Mouse (Mus musculus): Measurements from ENCODE around the gene Klf1.
A peak's percentile ranks its signal among the peaks of the same experiment; 100 is the strongest.

Gene Klf1

DNA sequence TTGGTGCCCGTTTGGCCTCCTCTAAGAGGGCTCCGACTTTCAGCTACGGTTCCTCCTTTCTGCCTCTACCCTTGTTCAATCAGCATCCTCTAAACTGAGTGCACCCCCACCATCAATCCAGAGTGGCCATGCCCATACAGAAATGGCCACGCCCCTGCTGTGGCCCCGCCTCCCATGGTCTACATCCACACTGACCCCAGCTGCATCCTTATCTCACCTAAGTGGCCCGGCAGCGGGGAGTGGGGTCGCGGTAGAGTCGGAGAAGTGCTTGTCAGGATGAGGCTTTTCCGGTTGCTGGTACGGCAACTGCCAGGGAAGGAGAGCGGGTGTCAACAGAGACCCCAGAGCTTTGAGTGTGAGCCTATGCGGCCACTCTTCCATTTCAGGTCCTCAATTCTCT is 33.8 kb downstream of the Klf1 start:
- no peak for DNase-seq (ENCODE audit: low read depth, low spot score)

DNA sequence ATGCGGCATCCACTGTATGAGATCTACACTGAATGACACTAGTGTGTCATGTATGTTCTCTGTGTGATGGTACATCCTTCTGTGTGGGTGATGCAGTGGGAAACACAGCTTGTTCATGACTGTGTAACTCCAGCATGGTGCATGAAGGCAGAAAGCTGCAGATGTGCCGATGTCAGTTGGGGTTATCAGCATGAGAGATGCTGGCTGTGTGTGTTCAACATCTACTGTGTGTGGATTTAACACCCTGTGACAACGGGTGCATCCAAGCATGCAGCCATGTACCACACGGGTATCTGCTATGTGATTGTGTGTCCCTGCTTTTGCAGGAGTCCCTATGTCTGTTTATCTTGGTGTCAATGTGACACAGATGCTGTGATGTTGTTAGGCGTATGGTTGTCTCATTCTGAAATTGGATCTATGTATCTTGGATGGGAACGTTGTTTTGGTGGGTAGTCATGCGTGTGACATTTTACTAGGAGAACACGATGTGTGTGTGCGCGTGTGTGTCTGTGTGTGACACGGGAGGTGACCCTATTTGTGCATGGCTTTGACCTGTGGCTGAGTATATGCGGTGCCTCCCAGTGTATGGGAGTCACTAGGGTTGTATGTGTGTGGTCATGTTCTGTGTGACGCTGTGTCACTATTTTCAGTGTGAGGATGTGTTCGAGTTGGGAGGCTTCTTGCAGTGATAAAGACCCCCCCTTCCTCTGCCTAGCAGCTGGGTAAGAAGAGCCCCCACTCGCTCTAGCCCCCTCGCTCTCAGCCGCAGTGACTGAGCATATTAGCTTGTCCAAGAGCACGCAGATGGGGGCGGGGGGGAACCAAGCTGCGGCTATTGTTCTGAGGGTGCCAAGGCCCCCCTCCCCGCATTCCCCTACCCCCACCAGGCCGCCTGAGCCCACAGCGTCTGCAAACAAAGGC is 34.6 kb downstream of the Klf1 start:
- DNase-seq (ENCODE audit: low read depth, low spot score): no peak

DNA sequence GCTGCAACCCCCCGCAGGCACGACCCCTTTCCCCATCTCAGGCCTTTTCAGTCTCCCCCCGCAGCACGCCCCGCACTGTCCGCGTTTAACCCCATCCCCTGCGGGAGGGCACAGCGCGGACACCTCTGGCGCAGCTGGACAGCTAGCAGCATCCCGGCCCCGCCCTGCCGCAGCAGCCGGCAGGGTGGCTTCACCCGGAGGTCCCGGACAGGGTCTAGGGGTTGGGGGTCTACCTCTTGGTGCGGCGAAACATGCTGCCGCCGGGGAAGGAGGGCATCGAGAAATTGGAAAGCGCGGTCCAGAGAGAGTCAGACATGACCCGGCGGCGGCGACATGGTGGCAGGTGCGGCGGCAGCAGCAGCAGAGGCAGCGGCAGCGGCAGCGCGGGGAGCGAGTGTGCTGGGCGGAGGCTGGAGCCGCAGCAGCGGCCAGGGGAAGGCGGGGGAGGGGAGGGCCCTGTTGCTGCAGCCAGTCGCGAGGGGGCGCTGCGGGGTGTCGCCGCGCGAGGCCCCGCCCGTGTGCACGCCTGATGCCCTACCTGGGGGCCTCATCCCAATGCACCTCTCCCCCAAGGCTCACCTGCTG is 35.3 kb downstream of the Klf1 start, which contains the start of gene Mast1:
Gene Mast1 (minus strand): TSS at position 398 of the 585 bp plus-strand sequence.
- peak; percentile 73 for DNase-seq (ENCODE audit: low read depth, low spot score)

DNA sequence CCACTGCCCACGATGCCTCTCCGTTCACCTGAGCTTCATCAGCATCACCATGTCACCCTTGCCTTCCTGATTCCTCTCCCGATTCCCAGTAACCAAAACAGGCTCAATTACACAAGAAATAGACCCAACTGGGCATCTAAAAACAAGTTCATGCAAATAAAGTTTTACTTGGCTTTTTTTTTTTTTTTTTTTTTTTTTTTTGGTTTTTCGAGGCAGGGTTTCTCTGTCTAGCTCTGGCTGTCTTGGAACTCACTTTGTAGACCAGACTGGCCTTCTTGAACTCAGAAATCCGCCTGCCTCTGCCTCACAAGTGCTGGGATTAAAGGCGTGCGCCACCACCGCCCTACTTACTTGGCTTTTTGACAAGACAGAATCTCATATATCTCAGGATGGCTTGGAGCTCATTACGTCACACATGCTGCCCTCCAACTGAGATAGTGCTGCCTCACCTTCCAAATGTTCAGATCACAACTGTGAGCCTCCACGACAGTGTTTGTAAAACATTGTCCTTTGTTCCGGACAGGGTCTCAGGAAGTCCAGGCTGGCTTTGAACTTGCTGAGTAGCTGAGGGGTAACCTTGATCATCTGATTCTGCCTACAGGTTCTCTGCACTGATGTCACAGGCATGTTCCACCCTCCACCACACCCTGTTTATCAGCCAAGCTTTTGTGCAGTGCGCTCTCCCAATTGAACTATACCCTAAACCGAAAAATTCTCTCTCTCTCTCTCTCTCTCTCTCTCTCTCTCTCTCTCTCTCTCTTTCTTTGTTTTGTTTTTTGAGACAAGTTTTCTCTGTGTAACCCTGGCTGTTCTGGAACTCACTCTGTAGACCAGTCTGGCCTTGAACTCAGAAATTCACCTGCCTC is 36.1 kb downstream of the Klf1 start:
- DNase-seq (ENCODE audit: low read depth, low spot score): no peak

DNA sequence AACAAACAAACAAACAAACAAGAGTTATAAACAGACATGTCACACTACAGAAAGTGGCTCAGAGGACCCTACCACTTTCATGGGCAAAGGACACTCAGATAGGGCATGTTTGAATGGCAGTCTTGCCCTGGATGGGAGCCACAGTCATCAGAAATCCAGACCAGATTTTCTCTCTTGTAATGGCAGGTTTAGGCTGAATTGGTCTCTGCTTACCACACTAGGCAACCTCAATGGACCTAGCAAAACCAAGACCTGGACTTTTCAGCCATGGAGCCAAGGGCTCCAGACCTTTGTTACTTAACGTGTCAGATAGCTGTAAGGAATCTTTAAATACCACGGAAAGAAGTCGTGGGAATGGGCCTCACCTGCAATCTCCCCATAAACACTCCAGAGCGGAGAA is 42.0 kb downstream of the Klf1 start:
- no peak for DNase-seq (ENCODE audit: low read depth, low spot score)

DNA sequence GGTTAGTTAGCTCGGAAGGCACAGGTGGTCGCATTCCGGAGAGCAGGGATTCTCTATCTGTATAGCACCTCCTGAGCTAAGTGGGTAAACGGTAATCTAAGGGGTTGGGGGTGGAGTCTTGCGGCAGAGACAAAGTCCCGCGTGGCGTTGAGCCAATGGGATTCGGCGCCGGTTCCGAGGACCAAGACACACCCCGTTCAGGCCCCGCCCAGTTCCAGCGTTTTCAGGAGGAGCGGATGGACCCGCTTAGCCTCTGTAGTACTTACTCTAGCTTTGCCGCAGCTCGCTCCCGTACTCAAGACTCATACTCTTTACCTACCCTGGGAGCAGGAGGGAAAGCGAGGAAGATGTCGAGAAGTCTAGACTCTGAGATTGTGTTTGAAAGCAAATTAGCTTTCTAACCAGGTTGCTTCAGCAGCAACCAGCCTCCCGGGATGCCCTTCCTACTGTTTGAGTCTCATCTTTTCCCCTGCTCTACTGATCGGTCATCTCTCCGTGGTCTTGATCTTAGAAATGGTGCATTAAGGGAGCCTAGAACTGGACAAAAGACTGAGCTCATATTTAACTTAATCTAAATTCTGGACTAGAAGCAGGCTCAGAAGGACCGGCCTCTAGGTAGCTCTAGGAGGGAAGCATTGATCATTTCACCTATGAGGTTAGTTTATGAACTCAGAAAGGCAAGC is 42.9 kb downstream of the Klf1 start:
- DNase-seq (ENCODE audit: low read depth, low spot score): peak; percentile 68

DNA sequence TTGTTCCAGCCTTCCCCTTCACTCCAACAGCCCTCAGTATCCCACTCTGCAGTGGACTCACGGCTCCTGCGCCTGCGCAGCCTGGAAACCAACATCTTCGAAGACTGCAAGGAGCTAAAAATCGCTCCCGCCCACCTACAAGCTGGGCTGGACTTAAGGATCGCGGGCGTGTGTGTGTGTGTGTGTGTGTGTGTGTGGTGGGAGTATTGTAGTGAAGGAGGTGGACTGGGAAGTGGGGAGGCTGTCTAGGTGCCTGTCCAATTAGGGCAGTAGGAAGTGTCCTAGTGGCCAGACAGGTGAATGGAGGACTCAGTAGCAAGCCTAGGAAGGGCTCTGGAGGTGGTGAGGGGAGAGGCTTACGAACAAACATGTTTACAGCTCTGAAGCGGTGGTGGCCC is 43.5 kb downstream of the Klf1 start:
- DNase-seq (ENCODE audit: low read depth, low spot score): no peak

DNA sequence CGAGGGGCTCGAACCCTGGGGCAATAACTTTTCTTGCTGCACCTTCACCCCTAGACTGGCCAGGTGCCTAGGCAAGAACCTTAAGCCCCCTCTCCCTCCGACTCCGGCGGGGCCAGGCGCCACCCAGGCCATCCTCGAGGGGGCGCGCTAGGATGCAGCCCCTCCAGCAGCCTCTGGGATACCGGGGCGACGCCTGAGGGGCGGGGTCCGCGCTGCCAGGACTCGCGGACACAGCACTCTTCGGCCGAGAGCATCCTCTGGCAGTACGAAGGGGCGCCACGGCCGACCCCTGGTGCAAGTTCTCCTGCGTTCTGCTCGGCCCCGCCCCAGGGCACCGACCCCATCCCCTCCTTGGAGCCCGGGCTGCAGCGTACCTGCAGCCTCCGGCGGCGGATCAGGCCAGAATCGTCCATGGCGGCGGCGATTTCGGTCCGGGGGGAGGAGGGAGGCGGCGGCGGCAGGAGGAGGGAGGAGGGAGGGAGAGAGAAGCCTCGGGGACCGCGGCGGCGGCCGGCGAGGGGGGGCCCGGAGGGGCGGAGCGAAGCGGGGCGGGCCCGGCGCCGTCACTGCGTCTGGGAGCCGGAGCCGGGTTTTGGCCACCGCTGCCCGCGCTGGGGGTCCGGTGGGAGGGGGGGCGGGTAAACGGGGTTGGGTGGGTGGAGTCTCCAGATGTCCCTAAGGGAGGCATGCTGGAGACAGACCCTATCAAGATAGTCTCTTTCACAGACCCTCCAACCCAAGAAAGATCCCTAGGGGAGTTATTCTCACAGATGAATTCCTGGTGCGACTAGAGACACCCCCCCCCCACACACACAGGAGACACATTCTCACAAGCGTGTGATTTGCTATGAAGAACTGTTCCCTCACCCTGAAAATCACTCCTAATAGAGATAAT is 44.2 kb downstream of the Klf1 start:
- no peak for DNase-seq (ENCODE audit: low read depth, low spot score)

DNA sequence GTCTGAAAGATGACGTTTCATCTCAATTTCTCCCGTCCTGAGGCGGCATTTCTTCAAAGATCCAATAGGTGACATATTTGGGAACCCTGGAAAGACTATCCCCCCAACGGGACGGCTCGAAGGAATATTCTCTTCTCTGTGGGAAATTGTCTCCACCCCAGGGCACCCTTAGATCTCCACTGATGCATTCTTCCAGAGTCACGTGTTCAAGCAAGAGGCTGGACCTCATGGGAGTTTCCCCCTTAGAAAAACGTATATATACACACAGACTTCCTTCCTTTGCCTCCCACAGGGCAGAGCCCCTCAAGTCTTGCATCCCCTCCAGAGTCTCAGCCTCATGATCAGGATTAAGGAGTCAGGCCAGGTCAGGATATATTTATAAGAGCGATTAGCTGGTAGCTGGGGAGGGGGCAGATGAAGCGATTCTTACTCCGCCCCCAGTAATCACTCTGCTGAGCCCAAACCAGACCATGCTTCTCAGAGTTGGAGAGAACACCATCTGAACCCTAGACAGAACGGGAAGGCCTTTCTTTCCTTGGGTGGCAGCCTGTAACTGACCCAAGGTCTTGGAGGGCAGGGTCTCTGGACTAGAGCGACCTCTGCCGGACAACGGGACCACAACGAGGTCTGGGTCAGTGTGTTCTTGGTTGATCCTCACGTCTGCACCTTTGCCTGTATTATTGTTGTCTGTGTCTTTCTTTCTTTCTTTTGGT is 45.0 kb downstream of the Klf1 start, which contains the start of gene Rtbdn:
Gene Rtbdn (plus strand): TSS at position 464 of the 713 bp plus-strand sequence.
- DNase-seq (ENCODE audit: low read depth, low spot score): no peak

DNA sequence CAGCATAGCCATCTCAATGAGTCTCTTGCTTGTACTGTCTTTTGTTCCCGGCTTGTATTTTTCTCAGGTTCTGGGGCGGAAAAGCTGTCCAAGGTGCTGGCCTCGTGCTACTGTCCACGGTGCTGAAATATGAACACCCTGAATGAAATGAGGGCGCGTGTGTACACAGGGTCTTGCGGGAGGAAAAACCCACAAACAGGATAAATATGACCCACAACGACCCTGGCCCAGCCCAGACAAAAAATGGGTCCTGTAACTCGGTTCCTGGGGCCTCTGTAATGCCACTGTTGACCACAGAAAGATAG is 45.5 kb downstream of the Klf1 start:
- DNase-seq (ENCODE audit: low read depth, low spot score): peak; percentile 69

DNA sequence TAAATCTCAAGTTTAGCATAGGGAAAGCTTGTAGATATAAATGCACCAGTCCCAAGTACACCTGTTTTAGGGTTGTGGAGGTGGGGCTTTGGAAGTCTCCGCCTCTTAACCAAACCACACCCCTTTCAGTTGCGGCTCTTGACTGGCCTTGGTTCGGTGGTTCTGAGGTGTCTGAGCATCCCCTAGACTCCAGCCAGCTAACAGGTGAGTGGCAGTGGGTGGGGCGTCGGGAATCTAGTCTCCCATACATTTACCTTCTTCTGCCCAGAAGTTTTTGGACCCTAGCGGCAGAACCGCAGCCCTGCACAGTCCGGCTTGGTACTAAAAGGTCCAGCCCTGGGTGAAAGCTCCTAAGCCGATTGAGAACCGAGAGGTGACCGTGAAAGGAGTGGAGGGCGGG is 48.0 kb downstream of the Klf1 start:
- DNase-seq (ENCODE audit: low read depth, low spot score): no peak

DNA sequence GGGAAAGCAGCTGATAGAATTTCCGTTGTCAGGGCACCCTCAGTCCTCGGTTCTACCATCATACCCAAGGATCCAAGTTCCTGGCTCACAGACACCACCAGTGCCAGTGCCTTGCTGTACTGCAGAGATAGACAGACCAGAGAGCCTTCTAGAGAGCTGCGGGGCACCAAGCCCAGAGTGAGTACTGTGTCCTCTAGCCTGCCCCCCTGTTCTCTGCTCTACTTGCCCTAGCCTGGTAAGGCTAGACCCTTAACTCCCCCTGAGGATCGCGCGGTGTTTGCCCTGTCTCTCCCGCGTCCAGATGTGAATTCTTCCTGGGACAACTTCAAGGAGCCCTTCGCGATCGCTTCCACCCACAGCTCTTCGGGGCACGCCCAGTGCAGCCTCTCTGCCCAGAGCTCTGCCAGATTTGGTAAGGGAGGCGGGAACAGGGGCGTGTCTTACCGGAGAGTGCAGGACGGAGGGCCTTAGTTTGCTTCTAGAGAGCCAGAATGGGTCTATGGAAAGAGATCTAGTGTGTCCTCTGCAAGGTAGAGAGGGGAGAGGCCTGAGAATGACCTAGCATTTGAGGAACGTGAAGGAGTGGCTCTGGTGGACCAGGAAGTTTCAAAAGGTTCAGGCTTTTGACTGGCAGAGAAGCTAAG is 51.0 kb downstream of the Klf1 start:
- DNase-seq (ENCODE audit: low read depth, low spot score): no peak

Measured in mesoderm, embryonic 11.5 days (tissue).